Mouse (Mus musculus) G1E (cell line): ENCODE measurements around the gene C5ar1.

Experiments used
- CTCF ChIP-seq: IDR thresholded peaks from 2 replicates; pipeline ENCODE4 v1.5.1; 2012; ENCODE audit warnings: low read depth, low read length, inconsistent platforms, mixed read lengths
- GATA1 ChIP-seq: IDR thresholded peaks from 2 replicates; pipeline ENCODE4 v1.6.1; 2012; ENCODE audit warnings: borderline replicate concordance, low read length, inconsistent platforms, mixed read lengths
- GATA2 ChIP-seq: IDR thresholded peaks from 2 replicates; pipeline ENCODE4 v1.6.1; 2012; ENCODE audit warnings: low read depth, low read length, inconsistent platforms, borderline replicate concordance
- POLR2AphosphoS5 ChIP-seq: IDR thresholded peaks from 2 replicates; pipeline ENCODE4 v1.6.1; 2012; ENCODE audit warnings: low read depth, low read length, inconsistent platforms; ENCODE audit not compliant: insufficient replicate concordance
- TAL1 ChIP-seq: conservative IDR thresholded peaks from 2 replicates; pipeline ENCODE4 v1.6.1; 2012; ENCODE audit warnings: low read depth, low read length, inconsistent platforms, mixed read lengths

DNA sequence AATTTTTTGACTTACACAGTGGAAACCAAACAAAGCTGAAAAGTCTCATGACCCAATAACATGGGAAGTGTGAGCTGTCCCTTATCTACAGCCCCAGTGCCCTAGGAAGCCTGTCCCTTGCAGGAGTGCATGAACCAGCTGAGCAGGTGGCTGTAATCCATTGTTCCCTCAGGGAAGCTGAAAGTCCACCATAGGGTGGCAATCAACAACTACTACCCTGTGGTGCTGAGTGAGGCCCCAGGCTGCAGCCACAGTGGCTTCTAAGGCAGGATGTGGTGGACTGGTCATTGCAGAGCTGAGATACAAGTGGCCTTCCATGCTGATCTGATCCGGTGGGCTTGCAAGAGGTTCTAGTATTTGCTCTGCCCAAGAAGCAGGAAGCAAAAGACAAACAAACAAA lies 1.8 kb upstream of the C5ar1 start:
- no peak for TF ChIP-seq CTCF
- TF ChIP-seq TAL1, result no peak
- TF ChIP-seq GATA1, result no peak
- no peak for TF ChIP-seq POLR2AphosphoS5
- no peak for TF ChIP-seq GATA2
